Mouse (Mus musculus) midbrain, embryonic 13.5 days (tissue): ENCODE data around the gene Vcl. TPM values are rescaled to one million over a fixed set of nuclear protein-coding genes. Genes with fewer than 3 reads are reported as not detected.
A peak's percentile ranks its signal among the peaks of the same experiment; 100 is the strongest.

Experiments used
- ATAC-seq: fragments of 200-750 bp; cut with Nextera tagmentation; 2 replicates; pipeline ENCODE4 v1.8.0; 2017; ENCODE audit warnings: mild to moderate bottlenecking, moderate TSS enrichment, moderate library complexity
- H3K27ac ChIP-seq: fragments of 300-500 bp; sonication (generic); 2 replicates; pipeline ENCODE4 v1.5.1; 2015; ENCODE audit warnings: inconsistent platforms, mild to moderate bottlenecking, moderate library complexity
- H3K27me3 ChIP-seq: fragments of 300-500 bp; sonication (generic); 2 replicates; pipeline ENCODE4 v1.6.1; 2015; ENCODE audit warnings: mild to moderate bottlenecking, inconsistent platforms
- H3K36me3 ChIP-seq: fragments of 300-500 bp; sonication (generic); 2 replicates; pipeline ENCODE4 v1.6.1; 2015; ENCODE audit warnings: mild to moderate bottlenecking, inconsistent platforms
- H3K4me1 ChIP-seq: fragments of 300-500 bp; sonication (generic); replicated peaks from 2 replicates; pipeline ENCODE4 v1.6.1; 2015; ENCODE audit warnings: inconsistent platforms
- H3K4me2 ChIP-seq: fragments of 300-500 bp; sonication (generic); replicated peaks from 2 replicates; pipeline ENCODE4 v1.6.1; 2015; ENCODE audit warnings: moderate library complexity, mild to moderate bottlenecking, inconsistent platforms
- H3K4me3 ChIP-seq: fragments of 300-500 bp; sonication (generic); replicated peaks from 2 replicates; pipeline ENCODE4 v1.5.1; 2015; ENCODE audit warnings: mild to moderate bottlenecking, inconsistent platforms
- H3K9ac ChIP-seq: fragments of 300-500 bp; sonication (generic); replicated peaks from 2 replicates; pipeline ENCODE4 v1.6.1; 2015; ENCODE audit warnings: mild to moderate bottlenecking, inconsistent platforms
- H3K9me3 ChIP-seq: fragments of 300-500 bp; sonication (generic); 2 replicates; pipeline ENCODE4 v1.6.1; 2016; ENCODE audit warnings: mild to moderate bottlenecking, inconsistent platforms
- WGBS: fragments of 180-500 bp; shearing (Covaris S2); methylation state at CpG from one replicate; pipeline ENCODE4 v1.1.7; 2015; 5-methylcytosine and 5-hydroxymethylcytosine counted together
- polyA plus RNA-seq: library from polyadenylated mRNA; unstranded; fragments of >200 nt; fragmentation: Nextera tagmentation; extraction: Ambion mirVana; gene quantifications from 2 replicates; pipeline ENCODE4 v1.2.1, GENCODE M21; 2015

Vcl gene
- polyA plus RNA-seq, 1 experiment from 2014 or later = 11.2 TPM

- H3K27ac ChIP-seq = no peak overlapping the region
- no peaks in the 10 kb centered on the region for H3K27me3 ChIP-seq
- no peak overlapping the region for H3K4me2 ChIP-seq
- no peak overlapping the region for H3K4me3 ChIP-seq
- H3K9me3 ChIP-seq = no peaks in the 10 kb centered on the region
- WGBS = 86% methylated on average over 7 of the region's 7 CpGs
- no peaks in the 10 kb centered on the region for H3K36me3 ChIP-seq
- no peak overlapping the region for H3K9ac ChIP-seq
- no peak for ATAC-seq
- H3K4me1 ChIP-seq = no peaks in the 10 kb centered on the region
Observed at GRCm38 (mm10) chr14:20916625-20917612, 12.3 kb upstream of the Vcl start.

- Histone ChIP-seq H3K27ac (no peak overlapping the region), H3K27me3 (no peaks in the 10 kb centered on the region), H3K9ac (no peak overlapping the region), H3K4me2 (no peak overlapping the region), H3K36me3 (no peaks in the 10 kb centered on the region), H3K9me3 (no peaks in the 10 kb centered on the region), H3K4me1 (no peaks in the 10 kb centered on the region), H3K4me3 (no peak overlapping the region)
- WGBS = 94% methylated on average over 5 of the region's 5 CpGs
- no peak for ATAC-seq
Observed at GRCm38 (mm10) chr14:20924071-20924789, 5.0 kb upstream of the Vcl start.

DNA sequence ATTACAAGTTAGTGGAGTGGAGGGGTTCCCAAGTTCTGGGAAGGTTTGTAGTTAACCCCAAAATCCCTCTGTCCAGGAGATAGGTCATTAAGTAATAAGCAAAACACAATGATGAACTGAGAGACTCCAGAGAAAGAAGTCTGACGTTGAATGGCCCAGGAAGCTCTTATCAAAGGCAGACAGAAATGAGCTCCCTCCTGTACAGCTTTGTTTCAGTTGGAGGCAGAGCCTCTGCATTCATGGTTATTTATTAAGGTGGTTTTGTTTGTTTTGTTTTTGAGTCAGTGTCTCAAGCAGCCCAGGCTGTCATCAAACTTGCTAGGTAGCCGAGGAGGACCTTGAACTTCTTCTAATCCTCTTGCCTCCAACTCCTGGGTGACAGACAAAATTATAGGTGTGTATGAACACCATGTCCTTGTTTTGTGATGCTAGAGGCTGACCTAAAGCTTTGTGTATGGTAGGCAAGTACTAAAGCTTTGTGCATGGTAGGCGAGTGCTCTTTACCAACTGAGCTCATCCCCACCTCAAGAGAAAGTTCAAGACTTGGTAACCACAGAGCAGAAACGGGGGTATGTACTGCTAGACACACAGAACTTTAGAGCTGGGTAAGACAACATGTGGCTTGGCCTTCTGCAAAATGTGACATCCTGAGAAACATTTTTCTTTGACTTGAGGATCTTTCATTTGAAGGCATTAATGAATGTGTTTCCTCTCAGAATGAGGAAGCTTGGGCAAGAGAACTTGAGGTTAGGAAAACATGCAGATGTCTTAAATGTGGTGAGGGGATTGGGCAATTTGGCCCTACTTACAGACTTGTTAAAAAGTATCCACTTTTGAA is 1.5 kb upstream of the Vcl start:
- Histone ChIP-seq H3K27me3 (no peaks in the 10 kb centered on the region), H3K9ac (no peak overlapping the region), H3K4me2 (no peak overlapping the region), H3K4me3 (no peak overlapping the region), H3K4me1 (peaks cover 18% of the 10 kb centered on the region), H3K27ac (no peak overlapping the region), H3K36me3 (no peaks in the 10 kb centered on the region), H3K9me3 (no peaks in the 10 kb centered on the region)
- ATAC-seq = no peak
- WGBS = 89% methylated on average over 4 of the region's 4 CpGs

DNA sequence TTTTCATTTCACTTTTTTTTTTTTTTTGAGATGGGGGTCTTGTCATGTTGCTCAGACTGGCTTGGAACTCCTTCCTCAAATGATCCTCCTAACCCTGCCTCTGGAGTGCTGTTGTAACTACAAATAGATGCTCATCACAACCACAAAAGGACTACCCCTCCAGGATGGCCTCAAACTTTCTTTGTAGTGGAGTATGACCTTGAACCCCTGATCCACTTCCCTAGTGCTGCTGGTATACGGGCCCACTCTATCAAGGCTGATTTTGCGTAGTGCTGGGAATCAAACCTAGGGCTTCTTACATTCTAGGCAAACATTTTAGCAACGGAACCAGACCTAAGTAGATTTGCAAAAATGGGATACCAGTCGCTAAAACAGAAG is 901 bp upstream of the Vcl start:
- no peak for ATAC-seq
- H3K27ac ChIP-seq = peak overlapping the region; percentile 51; the same call in 1 of the 2 replicates
- 11% methylated on average over 4 of the region's 4 CpGs for WGBS
- peak overlapping the region; percentile 80; the same call in 1 of the 2 replicates for H3K4me3 ChIP-seq
- H3K4me1 ChIP-seq = peaks cover 18% of the 10 kb centered on the region
- peak overlapping the region; percentile 72 for H3K4me2 ChIP-seq
- H3K36me3 ChIP-seq = no peaks in the 10 kb centered on the region
- no peak overlapping the region for H3K9ac ChIP-seq
- no peaks in the 10 kb centered on the region for H3K27me3 ChIP-seq
- H3K9me3 ChIP-seq = no peaks in the 10 kb centered on the region

DNA sequence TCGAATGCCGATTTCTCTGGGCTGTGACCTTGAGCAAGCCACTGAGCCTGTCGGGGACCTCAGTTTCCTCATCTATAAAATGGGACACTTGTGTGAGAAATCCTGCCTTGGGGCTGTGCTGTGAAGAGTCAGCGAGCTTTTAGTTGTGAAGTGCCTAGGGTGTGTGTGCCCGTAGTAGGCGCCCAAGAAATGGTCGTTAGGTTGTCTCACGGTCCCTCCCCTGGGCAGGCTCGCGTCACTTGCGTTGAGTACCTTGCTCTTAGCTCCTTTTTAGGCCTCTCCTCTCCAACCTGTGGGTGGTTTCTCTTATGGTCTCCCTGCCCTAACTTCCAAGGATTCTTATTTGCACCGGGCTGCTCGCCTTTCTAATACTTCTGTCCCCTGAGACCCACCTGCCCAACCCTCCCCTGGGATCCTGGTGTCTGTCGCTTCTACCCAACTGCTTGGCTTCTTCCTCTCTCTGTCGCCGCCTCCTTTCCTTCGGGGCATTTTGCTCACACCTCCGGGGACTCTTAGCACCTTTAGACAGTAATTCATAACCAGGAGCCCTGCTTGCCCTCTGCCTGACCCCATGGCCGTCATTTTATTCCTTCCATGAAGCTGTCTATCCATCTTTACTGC is 726 bp downstream of the Vcl start:
- no peaks in the 10 kb centered on the region for H3K36me3 ChIP-seq
- H3K4me1 ChIP-seq = peaks cover 18% of the 10 kb centered on the region
- no peaks in the 10 kb centered on the region for H3K27me3 ChIP-seq
- WGBS = 3% methylated on average over 19 of the region's 19 CpGs
- H3K9ac ChIP-seq = peak overlapping the region; percentile 79
- ATAC-seq = peak; percentile 6; the same call in 1 of the 2 replicates
- H3K4me2 ChIP-seq = peak overlapping the region; percentile 72
- H3K4me3 ChIP-seq = peak overlapping the region; percentile 80
- no peaks in the 10 kb centered on the region for H3K9me3 ChIP-seq
- H3K27ac ChIP-seq = peak overlapping the region; percentile 84

DNA sequence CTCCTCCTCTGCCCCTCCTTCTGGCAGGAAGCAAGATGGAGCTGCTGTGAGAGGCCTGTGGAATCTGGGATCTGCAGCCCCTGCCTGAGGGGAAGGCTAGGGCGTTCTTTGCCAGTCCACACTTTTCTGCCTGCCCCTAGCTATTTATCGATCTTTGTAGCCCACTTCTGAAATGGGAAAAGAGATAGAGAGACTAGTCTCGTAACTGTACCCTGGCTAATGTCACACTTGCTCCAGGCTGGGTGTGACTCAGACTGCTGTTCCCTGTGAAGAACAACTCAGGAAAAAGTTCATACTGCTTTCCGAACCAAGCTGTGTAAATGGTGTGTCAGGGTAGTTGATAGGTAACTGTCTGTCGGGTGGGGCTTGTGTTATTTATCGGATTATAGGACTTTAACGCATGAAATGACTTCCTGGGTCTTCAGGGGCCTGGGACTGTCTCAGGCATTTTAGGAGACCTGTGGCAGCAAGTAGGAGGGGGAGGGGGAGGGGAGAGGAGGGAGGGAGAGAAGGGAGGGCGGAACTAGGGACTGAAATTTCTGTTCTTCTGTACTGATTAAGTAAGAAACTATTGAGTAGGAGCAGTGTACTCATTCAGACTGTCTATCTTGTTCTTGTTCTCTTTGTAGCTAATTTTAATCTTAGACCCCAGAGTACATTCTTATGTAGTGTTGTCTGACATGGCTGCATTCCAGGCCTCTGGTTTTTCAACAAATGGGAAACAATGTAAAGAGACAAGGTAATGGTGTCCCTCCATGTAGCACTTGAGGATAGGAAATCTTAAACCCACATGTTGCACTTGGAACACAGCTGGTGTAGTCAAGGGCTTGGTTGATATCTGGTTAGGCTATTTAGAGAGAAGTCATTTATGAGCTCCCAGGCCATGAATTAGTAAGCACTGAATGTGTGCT is 1.5 kb downstream of the Vcl start:
- H3K27me3 ChIP-seq = no peaks in the 10 kb centered on the region
- WGBS = 49% methylated on average over 8 of the region's 8 CpGs

GRCm38 (mm10) chr14:20938424-20938823 is 9.2 kb downstream of the Vcl start:
- no peak for ATAC-seq
- 83% methylated on average over 2 of the region's 2 CpGs for whole genome bisulfite sequencing
- no peak overlapping the region for H3K4me2 ChIP-seq
- no peak overlapping the region for H3K27ac ChIP-seq
- H3K9ac ChIP-seq = no peak overlapping the region
- no peak overlapping the region for H3K4me3 ChIP-seq
- H3K27me3 ChIP-seq = no peaks in the 10 kb centered on the region
- H3K4me1 ChIP-seq = no peaks in the 10 kb centered on the region
- H3K36me3 ChIP-seq = no peaks in the 10 kb centered on the region
- no peaks in the 10 kb centered on the region for H3K9me3 ChIP-seq

More for the DNA sequence above, 1.5 kb downstream of the Vcl start:
- Histone ChIP-seq H3K4me1 (peaks cover 18% of the 10 kb centered on the region), H3K27ac (no peak overlapping the region), H3K9ac (peak overlapping the region; percentile 79), H3K4me3 (peak overlapping the region; percentile 80), H3K4me2 (peak overlapping the region; percentile 72), H3K9me3 (no peaks in the 10 kb centered on the region), H3K36me3 (no peaks in the 10 kb centered on the region)
- ATAC-seq = no peak

- Histone ChIP-seq H3K4me1 (no peaks in the 10 kb centered on the region), H3K4me2 (no peak overlapping the region), H3K27me3 (no peaks in the 10 kb centered on the region), H3K36me3 (no peaks in the 10 kb centered on the region), H3K9me3 (no peaks in the 10 kb centered on the region), H3K27ac (no peak overlapping the region), H3K4me3 (no peak overlapping the region), H3K9ac (no peak overlapping the region)
- whole genome bisulfite sequencing = no CpG with 5 or more reads among the region's 1 CpGs
- no peak for ATAC-seq
Observed at GRCm38 (mm10) chr14:20938860-20939259, 9.7 kb downstream of the Vcl start.

- 93% methylated on average over 2 of the region's 2 CpGs for WGBS
Observed at GRCm38 (mm10) chr14:20945296-20945695, 16.1 kb downstream of the Vcl start.

GRCm38 (mm10) chr14:20956021-20956420 is 26.8 kb downstream of the Vcl start:
- ATAC-seq = no peak
- Histone ChIP-seq H3K36me3 (no peaks in the 10 kb centered on the region), H3K4me2 (no peak overlapping the region), H3K4me3 (no peak overlapping the region), H3K27ac (no peak overlapping the region), H3K9ac (no peak overlapping the region), H3K4me1 (0 out of 2 replicates have a peak, but pooled peaks cover 6% of the 10 kb centered on the region), H3K9me3 (no peaks in the 10 kb centered on the region), H3K27me3 (no peaks in the 10 kb centered on the region)

More at GRCm38 (mm10) chr14:20945296-20945695, 16.1 kb downstream of the Vcl start:
- Histone ChIP-seq H3K4me1 (no peaks in the 10 kb centered on the region), H3K36me3 (no peaks in the 10 kb centered on the region), H3K27ac (no peak overlapping the region), H3K9ac (no peak overlapping the region), H3K4me3 (no peak overlapping the region), H3K9me3 (no peaks in the 10 kb centered on the region), H3K4me2 (no peak overlapping the region), H3K27me3 (no peaks in the 10 kb centered on the region)
- no peak for ATAC-seq
